Mouse (Mus musculus) lung, embryonic 14.5 days (tissue): ENCODE measurements around the gene Rhbdl2. TPM values are rescaled to one million over a fixed set of nuclear protein-coding genes. Genes with fewer than 3 reads are reported as not detected.

ENCODE experiments used
- ATAC-seq: fragments of 200-750 bp; cut with Nextera tagmentation; 2 replicates; pipeline ENCODE4 v1.8.0; 2017; ENCODE audit warnings: mild to moderate bottlenecking, moderate TSS enrichment, moderate library complexity; ENCODE audit not compliant: insufficient read depth
- DNase-seq: peaks from one replicate; pipeline ENCODE4 v3.0.0-alpha.2; 2015
- H3K27ac ChIP-seq: fragments of 300-500 bp; sonication (generic); 2 replicates; pipeline ENCODE4 v1.5.1; 2014; ENCODE audit warnings: low read depth, mild to moderate bottlenecking, moderate library complexity
- H3K27me3 ChIP-seq: fragments of 300-500 bp; sonication (generic); 2 replicates; pipeline ENCODE4 v1.6.1; 2014; ENCODE audit warnings: low read length, control low read depth; ENCODE audit not compliant: insufficient read depth
- H3K36me3 ChIP-seq: fragments of 300-500 bp; sonication (generic); 2 replicates; pipeline ENCODE4 v1.6.1; 2014; ENCODE audit warnings: control low read depth; ENCODE audit not compliant: insufficient read depth
- H3K4me1 ChIP-seq: fragments of 300-500 bp; sonication (generic); 2 replicates; pipeline ENCODE4 v1.6.1; 2014; ENCODE audit warnings: antibody characterized with exemption, control low read depth; ENCODE audit not compliant: insufficient read depth
- H3K4me2 ChIP-seq: fragments of 300-500 bp; sonication (generic); 2 replicates; pipeline ENCODE4 v1.6.1; 2014; ENCODE audit warnings: mild to moderate bottlenecking
- H3K4me3 ChIP-seq: fragments of 300-500 bp; sonication (generic); 2 replicates; pipeline ENCODE4 v1.5.1; 2014; ENCODE audit warnings: low read depth, low read length
- H3K9ac ChIP-seq: fragments of 300-500 bp; sonication (generic); 2 replicates; pipeline ENCODE4 v1.6.1; 2014
- H3K9me3 ChIP-seq: fragments of 300-500 bp; sonication (generic); 2 replicates; pipeline ENCODE4 v1.6.1; 2016; ENCODE audit warnings: low read depth, low read length, control low read depth
- CTCF ChIP-seq: IDR thresholded peaks from 2 replicates; pipeline ENCODE4 v1.5.1; 2016; ENCODE audit warnings: antibody characterized with exemption, low read depth
- WGBS: fragments of 180-500 bp; shearing (Covaris S2); extraction: QIAGEN DNeasy Blood & Tissue Kit; methylation state at CpG from one replicate; pipeline ENCODE4 v1.1.7; 2014; 5-methylcytosine and 5-hydroxymethylcytosine counted together
- polyA plus RNA-seq: library from polyadenylated mRNA; unstranded; fragments of >200 nt; fragmentation: Nextera tagmentation; extraction: Ambion mirVana; gene quantifications from 2 replicates; pipeline ENCODE4 v1.2.1, GENCODE M21; 2014

The Rhbdl2 gene
- polyA plus RNA-seq, 1 experiment from 2014 or later: 1.1 TPM

- H3K9me3 ChIP-seq: no peaks in the 10 kb centered on the region
- no peak overlapping the region for H3K9ac ChIP-seq
- no peak for ATAC-seq
- no peaks in the 10 kb centered on the region for H3K27me3 ChIP-seq
- TF ChIP-seq CTCF: peak; percentile 20; the same call in 1 of the 2 replicates
- 75% methylated on average over 3 of the region's 3 CpGs for WGBS
- H3K4me1 ChIP-seq: no peaks in the 10 kb centered on the region
- H3K4me3 ChIP-seq: no peak overlapping the region
- no peak overlapping the region for H3K27ac ChIP-seq
- DNase-seq: no peak
- no peaks in the 10 kb centered on the region for H3K36me3 ChIP-seq
- H3K4me2 ChIP-seq: no peak overlapping the region
Measured at GRCm38 (mm10) chr4:123812525-123812924, 24.9 kb downstream of the Rhbdl2 start.

GRCm38 (mm10) chr4:123814030-123814501 is 26.4 kb downstream of the Rhbdl2 start:
- no peaks in the 10 kb centered on the region for H3K9me3 ChIP-seq
- TF ChIP-seq CTCF: no peak
- no peak overlapping the region for H3K9ac ChIP-seq
- H3K4me3 ChIP-seq: no peak overlapping the region
- H3K4me2 ChIP-seq: no peak overlapping the region
- ATAC-seq (no peak), DNase-seq (no peak)
- H3K36me3 ChIP-seq: no peaks in the 10 kb centered on the region
- 45% methylated on average over 7 of the region's 7 CpGs for WGBS
- H3K27me3 ChIP-seq: no peaks in the 10 kb centered on the region
- H3K27ac ChIP-seq: no peak overlapping the region
- H3K4me1 ChIP-seq: no peaks in the 10 kb centered on the region

- no peak overlapping the region for H3K9ac ChIP-seq
- ATAC-seq: no peak
- peak; percentile 54 for TF ChIP-seq CTCF
- 42% methylated on average over 4 of the region's 4 CpGs for WGBS
- no peak overlapping the region for H3K4me3 ChIP-seq
- H3K9me3 ChIP-seq: no peaks in the 10 kb centered on the region
- no peak overlapping the region for H3K27ac ChIP-seq
- no peak overlapping the region for H3K4me2 ChIP-seq
- H3K4me1 ChIP-seq: no peaks in the 10 kb centered on the region
- no peaks in the 10 kb centered on the region for H3K27me3 ChIP-seq
- DNase-seq: peak; percentile 53
- no peaks in the 10 kb centered on the region for H3K36me3 ChIP-seq
Measured at GRCm38 (mm10) chr4:123819093-123819610, 31.5 kb downstream of the Rhbdl2 start.

- Histone ChIP-seq H3K9me3 (peaks cover 3% of the 10 kb centered on the region; the same call in 1 of the 2 replicates), H3K4me1 (no peaks in the 10 kb centered on the region), H3K27me3 (no peaks in the 10 kb centered on the region), H3K9ac (no peak overlapping the region), H3K36me3 (no peaks in the 10 kb centered on the region), H3K4me2 (no peak overlapping the region), H3K27ac (no peak overlapping the region), H3K4me3 (no peak overlapping the region)
- DNase-seq (no peak), ATAC-seq (no peak)
- no peak for TF ChIP-seq CTCF
- WGBS: 84% methylated on average over 8 of the region's 8 CpGs
Measured at GRCm38 (mm10) chr4:123842126-123842525, 54.5 kb downstream of the Rhbdl2 start.

GRCm38 (mm10) chr4:123856888-123857287 is 69.2 kb downstream of the Rhbdl2 start:
- DNase-seq (no peak), ATAC-seq (no peak)
- no peak overlapping the region for H3K9ac ChIP-seq
- no peak for TF ChIP-seq CTCF
- no peaks in the 10 kb centered on the region for H3K36me3 ChIP-seq
- no peaks in the 10 kb centered on the region for H3K9me3 ChIP-seq
- H3K27me3 ChIP-seq: no peaks in the 10 kb centered on the region
- no peaks in the 10 kb centered on the region for H3K4me1 ChIP-seq
- no peak overlapping the region for H3K4me2 ChIP-seq
- H3K27ac ChIP-seq: no peak overlapping the region
- WGBS: 66% methylated on average over 4 of the region's 4 CpGs
- H3K4me3 ChIP-seq: no peak overlapping the region

- Histone ChIP-seq H3K9ac (no peak overlapping the region), H3K4me3 (no peak overlapping the region), H3K27me3 (no peaks in the 10 kb centered on the region), H3K27ac (no peak overlapping the region), H3K4me2 (no peak overlapping the region), H3K4me1 (no peaks in the 10 kb centered on the region), H3K36me3 (no peaks in the 10 kb centered on the region), H3K9me3 (no peaks in the 10 kb centered on the region)
- ATAC-seq (no peak), DNase-seq (no peak)
- WGBS: 83% methylated on average over 7 of the region's 7 CpGs
- TF ChIP-seq CTCF: no peak
Measured at GRCm38 (mm10) chr4:123858090-123858489, 70.4 kb downstream of the Rhbdl2 start.

GRCm38 (mm10) chr4:123859379-123859778 is 71.7 kb downstream of the Rhbdl2 start, which contains the start of gene 4933427I04Rik:
Gene 4933427I04Rik (plus strand): TSS chr4:123859679.
- Histone ChIP-seq H3K27ac (no peak within 1 kb of the TSS), H3K36me3 (no peaks in the 10 kb centered on the region), H3K4me3 (no peak within 1 kb of the TSS), H3K9me3 (no peaks in the 10 kb centered on the region), H3K4me2 (no peak within 1 kb of the TSS), H3K4me1 (no peaks in the 10 kb centered on the region), H3K9ac (no peak within 1 kb of the TSS), H3K27me3 (no peaks in the 10 kb centered on the region)
- DNase-seq: no peak
- ATAC-seq: no peak
- WGBS: 75% methylated on average over 3 of the region's 3 CpGs
- no peak for TF ChIP-seq CTCF
